Mouse (Mus musculus) adrenal gland, postnatal 14 days (tissue): ENCODE measurements around the gene Atp8b5. TPM values are rescaled to one million over a fixed set of nuclear protein-coding genes. Genes with fewer than 3 reads are reported as not detected.

Experiments
- DNase-seq: peaks from one replicate; pipeline ENCODE4 v3.0.0; 2021; ENCODE audit warnings: mixed read lengths
- long read RNA-seq, 2 experiments: library from polyadenylated mRNA; stranded (forward); transcript quantifications; one replicate each; pipeline ENCODE4 v2.0.0; 2021
- total RNA-seq: library from RNA; stranded (reverse); gene quantifications from 2 replicates; pipeline ENCODE4 v1.2.3, GENCODE M21; 2021

Atp8b5 gene
- total RNA-seq, result 0.56 and 0.67 TPM in 2 replicates
- long read RNA-seq, experiment 1, result 0 reads
- long read RNA-seq, experiment 2, partial matches to known transcripts, result 0 of 1 reads
- long read RNA-seq, experiment 2, other reads (novel, unspliced or antisense), result 1 of 1 reads

DNA sequence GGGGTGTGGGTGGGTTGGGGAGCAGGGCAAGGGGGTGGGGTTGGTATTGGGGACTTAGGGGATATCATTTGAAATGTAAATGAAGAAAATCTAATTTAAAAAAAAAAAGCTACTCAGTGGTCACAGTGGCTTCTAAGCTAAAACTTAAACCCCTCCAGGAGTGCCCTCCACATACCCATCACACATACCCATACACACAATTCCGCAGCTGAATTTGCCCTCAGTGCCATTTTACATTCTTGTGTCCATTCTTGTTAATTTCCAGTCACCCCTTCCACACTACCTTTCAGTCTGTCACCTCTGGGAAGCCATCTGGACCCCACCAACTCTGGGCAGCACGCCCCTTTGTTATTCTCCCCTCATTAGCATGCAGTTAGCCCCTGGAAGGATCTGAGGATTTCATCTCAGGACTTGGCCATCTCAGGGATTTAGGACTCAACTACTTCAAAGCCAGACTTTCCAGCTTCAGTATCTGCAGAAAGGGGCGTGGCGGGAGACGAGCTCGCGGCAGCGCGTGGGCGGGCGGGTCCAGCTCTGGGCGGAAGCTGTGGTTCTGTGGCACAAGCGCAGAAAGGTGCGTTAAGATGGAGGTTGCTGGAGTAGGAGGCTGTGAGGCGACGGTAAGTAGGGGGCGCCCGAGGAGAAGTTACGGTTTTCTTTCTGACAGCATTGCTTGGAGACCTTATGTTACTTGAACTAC lies at the start of gene Atp8b5:
Atp8b5 (plus strand) TSS at position 537 of the 700 bp plus-strand sequence.
- DNase-seq, result peak; percentile 88

DNA sequence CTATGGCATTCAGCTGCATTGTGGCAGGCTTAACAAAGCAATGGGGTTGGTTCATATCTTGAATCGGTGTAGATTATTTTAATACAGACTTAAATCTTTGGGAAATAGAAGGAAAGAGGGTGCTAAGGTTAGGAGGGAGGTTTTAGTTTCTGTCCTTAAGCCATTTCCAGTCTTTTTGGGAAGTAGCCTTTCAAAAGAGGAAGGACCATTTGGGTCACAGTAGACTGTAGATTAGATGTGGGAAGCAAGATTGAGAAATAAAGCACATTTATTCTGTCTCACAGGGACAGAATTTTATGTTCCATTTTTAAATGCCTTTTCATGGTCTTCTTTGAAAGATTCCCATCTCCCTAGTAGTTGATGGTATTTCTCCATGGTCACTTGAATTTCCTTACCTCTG lies 49.0 kb upstream of the Atp8b5 start:
- DNase-seq, result no peak

DNA sequence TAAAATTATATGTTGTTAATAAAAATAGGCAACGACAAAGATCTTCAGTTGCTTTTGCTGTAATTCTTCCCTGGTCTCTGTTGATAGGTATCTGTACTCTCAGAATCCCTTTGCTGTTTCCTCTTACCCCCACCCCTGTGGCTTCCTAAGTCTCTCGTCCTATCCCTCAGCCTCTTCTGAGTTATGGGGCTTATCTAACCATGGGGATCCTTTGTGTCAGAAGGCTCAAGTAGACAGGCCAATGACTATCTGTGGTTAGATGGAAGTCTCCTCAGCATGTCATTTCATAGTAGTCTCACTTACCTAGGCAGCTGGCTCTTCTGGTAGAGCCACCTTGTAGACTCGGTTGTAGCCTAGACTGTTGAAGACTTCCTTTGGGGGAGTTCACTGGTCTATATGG lies 35.1 kb upstream of the Atp8b5 start:
- no peak for DNase-seq

DNA sequence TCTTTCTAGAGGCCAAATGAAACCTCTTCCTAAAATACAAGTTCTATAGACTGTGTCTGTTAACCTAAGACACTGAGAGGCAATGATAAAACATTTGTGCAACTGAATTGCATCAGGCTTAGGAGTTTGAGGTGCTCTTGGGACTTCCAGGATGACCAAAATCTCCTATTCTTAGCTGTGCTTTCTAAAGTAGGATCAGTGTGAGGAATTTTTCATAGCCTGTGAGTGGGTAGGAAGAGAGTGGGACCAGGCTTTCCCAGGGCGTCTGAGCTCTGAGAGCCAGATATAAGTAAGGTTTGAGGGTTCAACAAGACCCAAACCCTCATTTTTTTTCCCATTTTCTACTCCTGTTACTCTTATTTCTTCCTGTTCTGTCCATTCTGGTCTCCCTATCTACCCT lies 34.0 kb upstream of the Atp8b5 start:
- DNase-seq, result no peak

DNA sequence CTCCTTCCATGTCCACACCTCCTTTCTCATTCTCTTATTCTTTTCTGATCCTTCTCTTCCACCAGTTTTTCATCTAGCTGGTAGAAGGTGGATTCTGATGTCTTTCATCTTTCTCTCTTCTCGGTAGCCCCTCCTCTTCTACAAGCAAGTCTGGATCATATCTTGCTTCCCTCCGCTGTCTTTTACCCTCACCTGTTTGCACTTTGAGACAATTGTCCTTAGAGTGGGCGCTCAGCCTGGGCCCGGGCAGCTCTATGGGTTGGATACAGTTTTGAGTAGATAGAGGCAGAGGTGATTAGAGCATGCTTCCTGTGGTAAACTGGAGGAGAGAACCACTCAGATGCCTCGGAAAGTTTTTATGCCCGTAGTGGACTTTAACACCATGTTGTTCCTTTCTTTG lies 33.5 kb upstream of the Atp8b5 start:
- no peak for DNase-seq

DNA sequence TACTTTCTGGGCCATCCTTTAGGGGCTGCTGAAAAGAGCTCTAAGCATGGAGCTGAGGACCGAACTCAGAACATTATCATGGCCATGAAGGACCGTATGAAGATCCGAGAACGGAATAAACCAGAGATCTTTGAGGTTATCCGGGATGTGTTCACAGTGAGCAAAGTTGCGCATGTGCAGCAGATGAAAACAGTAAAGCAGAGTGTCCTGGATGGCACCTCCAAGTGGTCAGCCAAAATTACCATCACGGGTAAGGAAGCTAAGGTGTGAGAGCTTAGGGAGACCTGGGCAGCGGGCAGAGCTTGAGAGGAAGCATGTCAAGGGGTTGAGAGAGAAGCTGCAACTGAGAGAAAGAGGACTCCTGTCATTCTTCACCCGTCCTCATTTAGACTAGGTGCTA lies 30.1 kb upstream of the Atp8b5 start:
- no peak for DNase-seq

DNA sequence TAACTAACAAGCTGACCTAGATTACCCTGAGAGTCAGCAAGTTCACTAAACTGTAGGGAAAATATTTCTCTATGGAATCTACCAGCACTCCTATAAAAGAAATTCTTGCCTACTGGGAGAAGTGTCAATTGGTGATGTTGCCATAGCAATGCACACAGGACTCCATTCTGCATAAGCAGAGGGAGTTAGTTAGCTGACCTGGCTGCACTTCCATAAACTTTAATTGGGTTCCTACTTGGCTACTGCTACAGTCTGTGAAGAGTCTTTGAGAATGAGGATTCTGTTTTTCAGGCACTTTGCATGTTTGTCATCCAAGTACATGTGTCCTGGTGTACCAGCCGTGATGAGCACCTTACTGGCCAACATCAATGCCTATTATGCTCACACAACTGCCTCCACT lies 26.2 kb upstream of the Atp8b5 start:
- DNase-seq, result no peak

DNA sequence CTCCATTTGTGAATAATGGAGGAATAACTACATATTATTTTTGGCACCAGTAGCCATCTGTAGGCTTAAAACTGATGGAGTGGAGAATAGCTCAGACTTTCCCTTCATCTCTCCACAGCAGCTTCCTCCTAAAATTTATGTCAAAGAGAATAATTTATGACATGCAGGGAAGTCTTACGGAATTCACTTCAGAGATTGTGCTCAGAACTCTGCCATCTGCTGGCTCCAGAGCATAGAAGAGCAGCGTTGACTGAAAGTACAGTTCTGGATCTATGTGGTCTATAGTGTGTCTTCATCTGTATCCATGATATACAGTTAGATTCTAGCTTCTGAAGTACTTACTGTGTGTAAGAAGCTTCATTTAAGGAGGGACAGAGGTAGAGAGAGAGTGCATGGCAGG lies 22.9 kb upstream of the Atp8b5 start:
- peak; percentile 20 for DNase-seq

DNA sequence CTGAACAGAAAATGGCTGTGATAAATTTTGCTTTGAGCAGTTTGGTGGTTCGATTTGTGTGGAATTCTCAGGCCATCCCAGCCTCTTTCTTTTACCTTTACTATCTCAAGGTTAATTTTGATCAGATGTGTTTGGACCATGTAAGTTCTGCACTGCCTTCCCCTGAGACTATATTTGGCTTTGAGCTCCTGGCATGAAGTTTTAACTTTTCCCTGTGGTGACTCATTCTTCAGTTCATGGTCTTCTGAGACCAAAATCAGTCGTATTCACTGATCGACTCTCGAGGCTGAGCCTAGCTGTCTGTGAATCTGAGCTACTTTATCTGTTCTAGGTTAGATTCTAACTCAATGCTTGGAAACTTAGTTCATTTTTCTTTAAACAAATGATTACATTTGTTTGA lies 21.2 kb upstream of the Atp8b5 start:
- DNase-seq, result peak; percentile 14

DNA sequence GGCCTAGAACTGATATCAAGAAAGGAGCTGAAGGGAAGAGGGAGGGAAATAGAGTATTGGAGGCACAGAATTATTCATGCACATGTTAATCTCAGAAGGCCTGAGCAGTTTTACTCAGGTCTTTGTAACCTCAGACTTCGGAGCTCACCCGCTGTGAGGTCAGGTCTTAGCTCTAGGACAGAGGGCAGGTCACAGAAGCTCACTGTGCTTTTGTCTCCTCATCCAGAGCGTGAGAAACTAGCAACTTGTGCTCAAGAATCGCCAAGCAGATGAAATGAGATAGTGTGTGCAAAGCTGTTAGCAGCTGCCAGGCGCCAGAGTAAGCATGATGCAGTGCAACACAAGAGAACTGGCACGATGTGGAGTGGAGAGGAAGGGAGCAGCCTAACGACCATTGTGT lies 18.9 kb upstream of the Atp8b5 start:
- DNase-seq, result no peak

DNA sequence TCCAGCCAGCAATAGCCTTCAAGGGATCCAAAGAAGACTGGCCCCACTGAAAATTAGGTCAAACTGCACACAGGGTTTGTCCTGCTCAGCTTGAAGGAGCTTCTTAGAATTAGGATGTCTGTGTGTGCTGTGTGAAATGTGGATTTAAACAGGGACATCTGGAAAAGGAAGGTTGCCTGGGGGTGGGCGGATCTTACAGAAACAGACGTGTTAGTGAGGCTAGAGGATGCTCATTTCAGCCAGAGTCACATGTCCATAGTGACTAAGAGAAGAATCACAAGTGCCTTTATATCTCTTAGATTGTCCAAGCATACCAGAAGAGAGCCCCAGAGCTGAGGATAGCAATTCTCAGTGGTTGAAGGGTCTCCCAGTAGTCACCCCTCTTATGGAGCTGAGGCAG lies 18.1 kb upstream of the Atp8b5 start:
- DNase-seq, result no peak

DNA sequence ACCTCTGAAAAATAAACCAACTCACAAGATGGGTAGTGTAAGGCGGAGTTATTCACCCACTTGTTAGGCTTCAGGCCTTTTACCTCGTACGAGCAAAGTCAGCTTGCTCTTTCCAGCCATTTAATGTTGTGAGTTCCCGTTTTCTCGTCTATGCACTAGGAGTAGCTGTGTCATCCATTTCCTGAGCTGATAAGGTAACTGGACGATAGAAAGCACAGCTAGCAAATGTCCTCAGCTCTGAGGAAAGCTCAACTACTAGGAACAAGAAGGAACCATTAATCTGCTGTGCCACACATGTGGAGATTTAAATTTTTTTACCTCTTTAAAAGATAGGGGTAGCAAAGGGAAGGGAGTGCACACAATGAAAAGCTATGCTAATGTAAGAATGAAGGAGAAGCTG lies 15.7 kb upstream of the Atp8b5 start:
- DNase-seq, result no peak

DNA sequence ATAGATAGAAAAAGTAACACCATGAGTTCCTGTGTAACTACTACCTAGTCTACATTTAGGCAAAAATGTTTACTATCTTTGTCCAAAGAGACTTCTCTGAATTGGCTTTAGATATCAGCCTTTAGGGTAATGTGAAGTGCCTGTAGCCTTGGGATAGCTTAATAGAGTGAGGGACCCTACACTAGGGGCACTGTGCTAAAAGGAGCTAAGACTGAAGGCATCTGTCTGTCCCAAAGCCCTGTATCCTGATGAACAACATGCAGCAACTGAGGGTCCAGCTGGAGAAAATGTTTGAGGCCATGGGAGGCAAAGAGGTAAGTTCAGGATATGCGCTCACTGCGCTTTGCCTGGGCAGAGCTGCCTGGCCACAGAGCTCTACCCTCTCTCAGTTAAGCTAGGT lies 9.9 kb upstream of the Atp8b5 start:
- no peak for DNase-seq

DNA sequence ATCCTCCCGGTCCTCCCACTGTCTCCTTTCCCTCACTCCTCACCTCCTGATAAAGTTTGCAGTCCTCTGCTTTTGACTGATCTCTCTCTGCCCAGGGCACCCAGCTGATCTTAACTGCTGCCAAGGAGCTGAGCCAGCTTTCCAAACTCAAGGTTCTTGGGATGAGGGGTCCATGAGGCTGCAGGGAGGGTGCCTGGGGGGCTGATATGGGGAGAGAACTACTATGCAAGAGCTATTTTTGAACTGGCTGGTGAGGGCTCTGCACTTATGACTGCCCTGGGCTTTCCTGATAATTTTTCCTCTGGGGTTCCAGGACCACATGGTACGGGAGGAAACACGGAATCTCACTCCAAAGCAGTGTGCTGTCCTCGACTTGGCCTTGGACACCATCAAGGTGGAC lies 8.4 kb upstream of the Atp8b5 start:
- no peak for DNase-seq

DNA sequence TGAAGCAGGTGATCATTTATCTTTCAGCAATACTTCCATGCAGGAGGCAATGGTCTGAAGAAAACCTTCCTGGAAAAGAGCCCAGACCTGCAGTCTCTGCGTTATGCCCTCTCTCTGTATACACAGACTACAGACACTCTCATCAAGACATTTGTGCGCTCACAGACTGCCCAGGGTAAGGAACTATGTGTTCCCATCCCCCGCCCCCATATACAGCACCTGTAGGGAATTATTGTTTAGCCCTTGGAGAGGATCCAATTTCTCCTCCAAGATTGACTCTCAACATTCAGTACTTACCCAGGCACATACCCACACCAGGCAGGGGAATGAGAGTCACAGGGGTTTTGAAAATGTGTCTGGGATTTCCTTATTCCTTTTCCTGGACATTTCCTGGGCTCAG lies 7.5 kb upstream of the Atp8b5 start:
- DNase-seq, result no peak

DNA sequence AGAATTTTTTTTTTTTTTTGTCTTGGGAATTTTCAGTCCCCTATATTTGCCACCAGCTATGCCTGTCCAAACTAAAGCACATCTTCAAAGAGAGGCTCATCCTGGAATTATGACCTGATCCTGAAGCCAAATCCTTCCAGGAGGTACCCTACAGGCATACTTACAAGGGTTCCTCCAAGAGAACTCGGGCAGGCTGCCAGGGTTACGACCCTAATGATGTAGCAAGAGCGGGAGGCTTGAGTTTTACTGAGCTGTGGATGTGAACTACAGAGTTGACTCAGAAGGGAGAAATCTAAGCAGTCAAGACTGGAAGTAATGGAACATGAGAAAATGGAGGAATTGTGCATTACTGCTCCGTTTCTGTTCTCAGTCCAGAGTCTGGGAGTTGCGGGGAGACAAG lies 6.9 kb upstream of the Atp8b5 start:
- DNase-seq, result peak; percentile 29

DNA sequence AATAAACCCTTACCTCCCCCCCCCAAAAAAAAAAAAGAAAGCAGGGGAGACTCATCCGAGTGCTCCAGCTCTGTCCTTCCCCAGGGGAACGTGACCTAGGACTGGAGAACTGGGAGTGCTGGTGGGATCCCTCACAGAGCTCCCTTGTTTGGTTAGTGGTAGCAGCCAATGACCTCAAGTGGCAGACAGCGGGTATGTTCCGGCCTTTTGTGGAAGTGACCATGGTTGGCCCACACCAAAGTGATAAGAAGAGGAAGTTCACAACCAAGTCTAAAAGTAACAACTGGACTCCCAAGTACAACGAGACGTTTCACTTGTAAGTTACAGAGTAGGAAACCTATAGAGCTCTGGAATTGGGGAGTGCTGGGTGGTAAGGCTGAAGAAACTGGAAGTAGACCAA lies 4.1 kb upstream of the Atp8b5 start:
- DNase-seq, result no peak

DNA sequence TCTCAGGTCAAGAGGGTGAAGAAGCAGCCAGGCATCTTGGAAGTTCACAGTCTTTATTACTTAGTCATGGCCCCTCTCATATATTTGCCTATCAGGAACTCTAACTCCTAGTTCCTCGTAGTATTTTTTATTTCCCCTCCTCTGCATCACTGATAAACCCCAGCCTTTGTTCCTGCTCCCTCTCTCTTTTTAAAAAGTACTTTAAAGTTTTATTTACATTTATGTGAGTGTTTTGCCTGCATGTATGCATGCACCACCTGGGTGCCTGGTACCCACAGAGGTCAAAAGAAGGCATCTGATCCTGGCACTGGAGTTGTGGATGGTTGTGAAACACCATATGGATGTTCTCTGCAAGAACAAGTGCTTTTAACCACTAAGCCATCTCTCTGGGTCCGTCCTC lies 813 bp upstream of the Atp8b5 start:
- DNase-seq, result no peak

DNA sequence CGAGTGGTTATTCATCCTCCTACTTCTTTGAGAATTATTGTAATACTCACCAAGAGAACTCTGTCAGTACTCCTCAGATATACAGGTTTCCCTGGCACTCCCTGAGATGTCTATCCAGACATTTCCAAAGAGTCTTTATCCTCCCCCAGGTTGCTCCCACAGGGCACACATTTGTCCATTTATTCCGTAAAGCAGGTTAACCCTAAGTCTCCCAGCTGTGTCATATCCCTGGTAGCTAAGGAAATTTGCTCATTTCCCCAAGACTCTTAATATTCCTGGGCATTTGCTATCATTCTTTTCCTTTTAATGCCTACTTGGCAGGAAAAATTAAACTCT lies 332 bp downstream of the Atp8b5 start:
- no peak for DNase-seq

DNA sequence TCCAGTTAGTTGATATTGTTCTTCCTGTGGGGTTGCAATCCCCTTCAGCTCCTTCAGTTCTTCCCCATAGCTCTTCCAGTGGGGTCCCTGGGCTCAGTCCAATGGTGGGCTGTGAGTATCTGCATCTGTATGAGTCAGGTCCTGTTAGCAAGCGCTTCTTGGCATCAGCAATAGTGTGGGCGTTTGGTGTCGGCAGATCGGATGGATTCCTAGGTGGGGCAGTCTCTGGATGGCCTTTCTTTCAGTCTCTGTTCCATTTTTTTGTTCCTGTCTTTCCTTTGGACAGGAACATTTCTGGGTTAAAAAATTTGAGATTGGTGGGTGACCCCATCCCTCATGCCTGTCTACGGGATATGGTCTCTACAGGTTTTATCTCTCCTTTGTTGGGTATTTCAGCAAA lies 18.5 kb downstream of the Atp8b5 start:
- no peak for DNase-seq

DNA sequence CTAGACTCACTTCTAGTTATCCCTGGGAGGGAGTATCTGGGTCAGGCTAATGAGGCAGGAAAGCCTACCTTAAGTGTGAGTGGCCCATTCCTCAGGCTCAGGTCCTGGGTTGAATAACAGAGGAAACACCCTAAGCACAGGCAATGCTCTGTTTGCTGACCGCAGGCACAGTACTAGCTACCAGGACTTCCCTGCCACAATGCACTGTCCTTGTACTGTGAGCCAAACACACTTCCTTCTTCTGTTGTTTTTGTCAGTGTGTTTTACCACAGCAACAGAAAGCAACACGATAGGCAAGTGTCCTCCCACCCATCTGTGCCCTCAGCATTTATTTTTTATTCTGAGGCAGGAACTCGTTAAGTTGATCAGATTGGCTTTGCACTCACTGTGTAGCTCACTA lies 20.3 kb downstream of the Atp8b5 start:
- DNase-seq, result no peak

DNA sequence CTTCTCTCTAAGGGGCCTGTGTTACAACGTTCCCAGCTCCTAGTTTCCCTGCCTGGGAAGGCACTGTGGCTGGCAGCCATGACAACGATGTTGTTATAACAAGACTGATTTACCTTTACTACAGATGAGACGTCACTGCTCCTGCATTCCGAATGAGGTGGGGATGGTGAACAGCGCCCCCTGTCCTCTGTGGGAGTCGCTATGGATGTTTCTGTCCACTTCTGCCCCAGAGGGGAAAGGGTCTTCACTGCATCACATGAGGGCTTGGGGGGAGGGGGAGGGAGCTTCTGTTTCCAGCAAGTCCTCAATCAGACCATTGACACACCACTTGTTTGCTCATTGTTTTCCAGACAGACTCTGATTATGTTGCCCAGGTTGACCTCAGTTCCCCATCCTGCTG lies 27.0 kb downstream of the Atp8b5 start:
- DNase-seq, result peak; percentile 10

DNA sequence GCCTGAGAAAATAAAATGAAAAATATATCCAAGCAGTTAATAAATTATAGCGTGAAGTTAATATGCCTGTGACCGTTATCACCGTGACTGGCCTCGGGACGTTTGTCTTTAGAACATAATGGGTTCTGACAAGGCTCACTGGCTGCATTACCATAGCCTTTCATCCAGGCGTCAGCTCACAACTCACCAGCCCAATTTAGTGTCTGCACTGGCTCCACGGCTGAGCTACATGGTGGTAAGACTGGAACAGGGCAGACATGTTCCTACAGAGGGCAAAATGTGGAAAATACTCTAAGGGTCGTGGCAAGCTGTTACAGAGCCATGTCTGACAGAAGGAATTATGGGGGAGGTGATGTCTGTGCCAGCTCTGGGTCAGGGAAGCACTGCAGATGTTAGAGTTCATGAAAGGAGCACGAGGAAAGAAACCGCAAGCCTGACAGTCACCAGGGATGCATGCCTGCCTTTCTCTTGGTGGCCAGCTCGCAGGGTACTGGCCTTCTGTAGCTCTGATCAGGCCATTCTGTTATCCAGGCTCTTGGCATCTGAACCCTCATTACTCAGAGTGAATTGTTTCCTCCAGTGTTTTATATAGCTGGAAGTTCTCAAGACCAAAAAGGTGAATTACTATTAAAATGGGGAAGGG lies 42.9 kb downstream of the Atp8b5 start:
- no peak for DNase-seq

DNA sequence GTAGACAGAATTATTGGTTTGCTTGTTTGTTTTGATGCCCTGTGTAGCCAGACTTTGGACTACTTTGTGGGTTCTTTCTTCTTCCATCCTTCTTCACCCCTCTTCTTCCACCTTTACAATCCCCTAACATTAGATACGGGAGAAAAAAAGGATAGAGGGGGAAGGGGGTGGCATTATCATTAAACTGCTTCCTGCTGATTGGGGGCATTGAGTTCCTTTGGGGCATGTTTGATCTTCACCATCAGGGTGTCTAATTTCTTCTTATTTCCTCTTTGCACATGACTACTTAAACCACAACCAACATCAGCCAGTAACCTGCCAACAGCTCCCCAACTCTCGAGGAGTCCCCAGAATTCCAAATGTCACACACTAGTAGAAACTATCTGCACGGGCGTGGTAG lies 54.6 kb downstream of the Atp8b5 start:
- DNase-seq, result no peak
